Mouse (Mus musculus) adrenal gland, postnatal 14 days (tissue): ENCODE results near the gene Acvrl1. TPM values are rescaled to one million over a fixed set of nuclear protein-coding genes. Genes with fewer than 3 reads are reported as not detected.

Source experiments
- DNase-seq: peaks from one replicate; pipeline ENCODE4 v3.0.0; 2021; ENCODE audit warnings: mixed read lengths
- microRNA-seq, 2 experiments: library from miRNA; unstranded; fragments of <30 nt; microRNA quantifications; one replicate each; pipeline ENCODE4 v1.2.0; 2021
- total RNA-seq: library from RNA; stranded (reverse); gene quantifications from 2 replicates; pipeline ENCODE4 v1.2.3, GENCODE M21; 2021

Acvrl1 gene
- total RNA-seq, 1 experiment from 2014 or later, result 16.7 TPM

DNA sequence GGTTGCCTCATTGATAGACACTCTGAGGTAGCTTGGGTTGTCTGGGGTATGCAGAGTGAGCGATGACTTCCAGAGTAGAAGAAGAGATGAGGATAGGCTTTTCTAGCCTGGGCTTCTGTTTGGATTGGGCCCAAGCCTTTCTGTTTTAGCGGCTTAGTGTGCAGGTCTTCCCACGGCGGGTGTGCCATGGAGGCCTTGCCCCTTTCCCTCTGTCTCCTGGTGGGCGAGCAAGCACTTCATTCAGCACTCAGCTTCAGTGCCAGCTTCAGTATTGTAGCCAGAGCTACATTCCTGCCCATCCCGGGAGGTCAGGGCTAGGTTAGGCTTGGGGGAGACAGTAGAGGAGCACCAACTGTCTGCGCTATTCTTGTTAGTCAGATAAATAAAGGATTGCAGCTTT lies 64.3 kb downstream of the Acvrl1 start:
- DNase-seq, result no peak

DNA sequence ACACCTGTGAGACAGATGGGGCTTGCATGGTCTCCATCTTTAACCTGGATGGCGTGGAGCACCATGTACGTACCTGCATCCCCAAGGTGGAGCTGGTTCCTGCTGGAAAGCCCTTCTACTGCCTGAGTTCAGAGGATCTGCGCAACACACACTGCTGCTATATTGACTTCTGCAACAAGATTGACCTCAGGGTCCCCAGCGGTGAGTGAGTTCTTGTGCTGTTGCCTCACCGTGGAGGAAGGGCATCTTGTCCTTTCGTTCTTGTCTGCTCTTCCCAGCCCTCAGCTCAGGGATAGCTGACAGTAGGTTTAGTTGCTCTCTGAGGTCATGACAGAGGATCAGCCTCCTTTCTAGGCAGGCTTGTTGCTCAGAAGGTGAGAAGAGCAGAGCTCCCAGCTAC lies 65.6 kb downstream of the Acvrl1 start:
- DNase-seq, result no peak

Small RNA genes within 50 kb of the gene (microRNA-seq; reads per million reads assigned to microRNA genes)
- gene Mir6962, result 0 to 1.3 reads per million in 2 experiments

Other genes with a start within 250 kb of the Acvrl1 start
- gene Gm47841, start 81.1 kb upstream of the Acvrl1 start, total RNA-seq, result 0.49 TPM in 1 of 2 replicates, not detected in the other
- 7.9 and 8.8 TPM in 2 replicates for gene Fignl2, start 50.0 kb upstream of the Acvrl1 start, total RNA-seq
- not detected in 2 replicates for gene Ankrd33, start 12.8 kb upstream of the Acvrl1 start, total RNA-seq
- gene Acvr1b, start 45.5 kb downstream of the Acvrl1 start, total RNA-seq, result 9.0 and 11.2 TPM in 2 replicates
- gene Grasp, start 95.7 kb downstream of the Acvrl1 start, total RNA-seq, result 20.7 and 29.7 TPM in 2 replicates
- gene Nr4a1, start 125.7 kb downstream of the Acvrl1 start, total RNA-seq, result 357 and 680 TPM in 2 replicates
- 64.4 and 97.1 TPM in 2 replicates for gene Atg101, start 155.8 kb downstream of the Acvrl1 start, total RNA-seq
- 2.1 and 2.4 TPM in 2 replicates for gene 6030408B16Rik, start 164.7 kb downstream of the Acvrl1 start, total RNA-seq
- 0.74 and 1.1 TPM in 2 replicates for gene Krt80, start 241.6 kb downstream of the Acvrl1 start, total RNA-seq